Mouse (Mus musculus) liver, embryonic 14.5 days (tissue): ENCODE results near the gene Iqgap2. TPM values are rescaled to one million over a fixed set of nuclear protein-coding genes. Genes with fewer than 3 reads are reported as not detected.

Experiments used
- ATAC-seq: fragments of 200-750 bp; cut with Nextera tagmentation; 2 replicates; pipeline ENCODE4 v1.8.0; 2017; ENCODE audit warnings: moderate number of reproducible peaks, mild to moderate bottlenecking, moderate library complexity; ENCODE audit not compliant: insufficient read depth
- DNase-seq, 3 experiments: peaks; one replicate each; pipeline ENCODE4 v3.0.0-alpha.2; 2012 to 2013; ENCODE audit warnings: low read depth in 3 of 3, low spot score in 3 of 3
- H3K27ac ChIP-seq: fragments of 300-500 bp; sonication (generic); 2 replicates; pipeline ENCODE4 v1.5.1; 2014; ENCODE audit warnings: moderate library complexity, mild to moderate bottlenecking, control low read depth, inconsistent platforms
- H3K27me3 ChIP-seq: fragments of 300-500 bp; sonication (generic); 2 replicates; pipeline ENCODE4 v1.6.1; 2014; ENCODE audit warnings: mild to moderate bottlenecking, low read length, moderate library complexity; ENCODE audit not compliant: control insufficient read depth, insufficient read depth
- H3K36me3 ChIP-seq: fragments of 300-500 bp; sonication (generic); replicated peaks from 2 replicates; pipeline ENCODE4 v1.6.1; 2014; ENCODE audit warnings: low read depth; ENCODE audit not compliant: control insufficient read depth, insufficient read depth
- H3K4me1 ChIP-seq, 2 experiments: fragments of 200-500 bp in 1 of 2; fragments of 300-500 bp in 1 of 2; sonication (generic) in 1 of 2; replicated peaks; 2 replicates each; pipeline ENCODE4 v1.6.1; 2012 to 2014; ENCODE audit warnings: antibody characterized with exemption in 1 of 2, inconsistent platforms in 1 of 2, low read length in 1 of 2; ENCODE audit not compliant: control insufficient read depth in 2 of 2, insufficient read depth in 2 of 2
- H3K4me2 ChIP-seq: fragments of 300-500 bp; sonication (generic); 2 replicates; pipeline ENCODE4 v1.6.1; 2014; ENCODE audit warnings: low read depth, mild to moderate bottlenecking, control low read depth, moderate library complexity
- H3K4me3 ChIP-seq, 2 experiments: fragments of 200-500 bp in 1 of 2; fragments of 300-500 bp in 1 of 2; sonication (generic) in 1 of 2; 2 replicates each; pipeline ENCODE4 v1.5.1; 2012 to 2014; ENCODE audit warnings: low read depth in 2 of 2, low read length in 2 of 2, mild to moderate bottlenecking in 2 of 2, control low read depth in 1 of 2, inconsistent platforms in 1 of 2, moderate library complexity in 1 of 2; ENCODE audit not compliant: insufficient read depth in 1 of 2
- H3K9ac ChIP-seq: fragments of 300-500 bp; sonication (generic); replicated peaks from 2 replicates; pipeline ENCODE4 v1.6.1; 2014; ENCODE audit warnings: mild to moderate bottlenecking, control low read depth, moderate library complexity
- H3K9me3 ChIP-seq: fragments of 300-500 bp; sonication (generic); 2 replicates; pipeline ENCODE4 v1.6.1; 2016; ENCODE audit warnings: low read length, mixed read lengths; ENCODE audit not compliant: control insufficient read depth
- CTCF ChIP-seq: IDR thresholded peaks from 2 replicates; pipeline ENCODE4 v1.5.1; 2016; ENCODE audit warnings: antibody characterized with exemption, low read depth, control low read depth
- EP300 ChIP-seq: IDR thresholded peaks from 2 replicates; pipeline ENCODE4 v1.6.1; 2016; ENCODE audit warnings: antibody characterized with exemption, low read depth
- WGBS: fragments of 180-500 bp; shearing (Covaris S2); extraction: QIAGEN DNeasy Blood & Tissue Kit; methylation state at CpG from one replicate; pipeline ENCODE4 v1.1.7; 2014; ENCODE audit not compliant: insufficient replicate concordance; 5-methylcytosine and 5-hydroxymethylcytosine counted together
- polyA plus RNA-seq, 2 experiments: library from polyadenylated mRNA; depleted of rRNA in 1 of 2; stranded (reverse) in 1 of 2; unstranded in 1 of 2; fragments of >200 nt; fragmentation: Nextera tagmentation in 1 of 2; extraction: Ambion mirVana in 1 of 2; gene quantifications; 2 replicates each; pipeline versions ENCODE4 v1.2.1 to v1.2.3; 2012 to 2014

The Iqgap2 gene
- polyA plus RNA-seq, 2 experiments: 10.8 to 11.8 TPM

- no peaks in the 10 kb centered on the region for H3K36me3 ChIP-seq
- no peak overlapping the region for H3K4me3 ChIP-seq
- H3K4me2 ChIP-seq: no peak overlapping the region
- TF ChIP-seq EP300 (no peak), CTCF (no peak)
- H3K27ac ChIP-seq: no peak overlapping the region
- H3K9me3 ChIP-seq: no peaks in the 10 kb centered on the region
- WGBS: 35% methylated on average over 3 of the region's 3 CpGs
- DNase-seq: no peak
- 0 out of 4 replicates have a peak, but pooled peaks cover 0 to 2% of the 10 kb centered on the region in 2 experiments for H3K4me1 ChIP-seq
- 0 out of 2 replicates have a peak, but pooled peaks have one; percentile 15 for ATAC-seq
- H3K27me3 ChIP-seq: no peaks in the 10 kb centered on the region
- no peak overlapping the region for H3K9ac ChIP-seq
Observed at GRCm38 (mm10) chr13:95836944-95837343, 54.8 kb downstream of the Iqgap2 start.

- Histone ChIP-seq H3K27me3 (no peaks in the 10 kb centered on the region), H3K27ac (no peak overlapping the region), H3K9me3 (no peaks in the 10 kb centered on the region), H3K4me3 (no peak overlapping the region), H3K4me1 (peaks cover 0 to 5% of the 10 kb centered on the region in 2 experiments; a peak in 2 of 4 replicates), H3K4me2 (no peak overlapping the region), H3K36me3 (no peaks in the 10 kb centered on the region), H3K9ac (no peak overlapping the region)
- DNase-seq: no peak
- 72% methylated on average over 6 of the region's 6 CpGs for WGBS
- no peak for ATAC-seq
- TF ChIP-seq CTCF (no peak), EP300 (no peak)
Observed at GRCm38 (mm10) chr13:95833473-95833872, 58.2 kb downstream of the Iqgap2 start.

GRCm38 (mm10) chr13:95832712-95833111 is 59.0 kb downstream of the Iqgap2 start:
- ATAC-seq (no peak), DNase-seq (no peak)
- Histone ChIP-seq H3K4me2 (no peak overlapping the region), H3K9me3 (no peaks in the 10 kb centered on the region), H3K27me3 (no peaks in the 10 kb centered on the region), H3K9ac (no peak overlapping the region), H3K4me3 (no peak overlapping the region), H3K4me1 (peaks cover 0 to 5% of the 10 kb centered on the region in 2 experiments; a peak in 2 of 4 replicates), H3K27ac (no peak overlapping the region), H3K36me3 (no peaks in the 10 kb centered on the region)
- 68% methylated on average over 3 of the region's 3 CpGs for WGBS
- TF ChIP-seq EP300: no peak
- TF ChIP-seq CTCF: no peak

- H3K4me1 ChIP-seq: peaks cover 0 to 6% of the 10 kb centered on the region in 2 experiments; a peak in 2 of 4 replicates
- no peak overlapping the region for H3K4me3 ChIP-seq
- no peaks in the 10 kb centered on the region for H3K27me3 ChIP-seq
- TF ChIP-seq CTCF (no peak), EP300 (no peak)
- no peak overlapping the region for H3K9ac ChIP-seq
- ATAC-seq (no peak), DNase-seq (no peak)
- no peak overlapping the region for H3K4me2 ChIP-seq
- H3K27ac ChIP-seq: no peak overlapping the region
- no peaks in the 10 kb centered on the region for H3K36me3 ChIP-seq
- no peaks in the 10 kb centered on the region for H3K9me3 ChIP-seq
Observed at GRCm38 (mm10) chr13:95831760-95832159, 60.0 kb downstream of the Iqgap2 start.

- no peaks in the 10 kb centered on the region for H3K27me3 ChIP-seq
- no peak overlapping the region for H3K9ac ChIP-seq
- H3K4me1 ChIP-seq: peaks cover 0 to 6% of the 10 kb centered on the region in 2 experiments; a peak in 2 of 4 replicates
- H3K4me2 ChIP-seq: no peak overlapping the region
- no peak overlapping the region for H3K4me3 ChIP-seq
- DNase-seq: no peak
- H3K36me3 ChIP-seq: no peaks in the 10 kb centered on the region
- ATAC-seq: no peak
- TF ChIP-seq EP300 (no peak), CTCF (no peak)
- no peaks in the 10 kb centered on the region for H3K9me3 ChIP-seq
- WGBS: 63% methylated on average over 7 of the region's 7 CpGs
- H3K27ac ChIP-seq: no peak overlapping the region
Observed at GRCm38 (mm10) chr13:95829431-95830171, 62.1 kb downstream of the Iqgap2 start.
